Mouse (Mus musculus) gastrocnemius, adult 2 months (tissue): ENCODE measurements around the gene Rps12. TPM values are rescaled to one million over a fixed set of nuclear protein-coding genes. Genes with fewer than 3 reads are reported as not detected.

ENCODE experiments used
- DNase-seq: peaks from one replicate; pipeline ENCODE4 v3.0.0; 2022
- H3K27ac ChIP-seq: fragments of 200-600 bp; 2 replicates; pipeline ENCODE4 v1.8.1; 2022; ENCODE audit warnings: mild to moderate bottlenecking
- H3K4me3 ChIP-seq: fragments of 200-600 bp; 2 replicates; pipeline ENCODE4 v1.8.1; 2022; ENCODE audit warnings: mild to moderate bottlenecking, moderate library complexity
- CTCF ChIP-seq: fragments of 200-600 bp; IDR thresholded peaks from 2 replicates; pipeline ENCODE4 v1.8.1; 2022; ENCODE audit warnings: antibody characterized with exemption, mild to moderate bottlenecking, moderate library complexity
- intact Hi-C: fragments of 180-260 bp; cut with DNase I; formaldehyde crosslinking; loops from one replicate; pipeline ENCODE4 v1.15.1; 2025
- long read RNA-seq, 2 experiments: library from polyadenylated mRNA; stranded (forward); transcript quantifications; one replicate each; pipeline ENCODE4 v2.0.0; 2021
- total RNA-seq, 2 experiments: library from RNA; stranded (reverse); gene quantifications; 2 replicates each; pipeline ENCODE4 v1.2.3; 2021

Gene Rps12
- 100 to 1,000 TPM; 215 to 230 TPM for total RNA-seq
- long read RNA-seq, experiment 1, transcript Rps12-203 (6 exons, 584 nt): major isoform, 7 of 11 reads
- long read RNA-seq, experiment 1, partial matches to known transcripts: 0 of 11 reads
- long read RNA-seq, experiment 1, other reads (novel, unspliced or antisense): 0 of 11 reads
- long read RNA-seq, experiment 2, transcript Rps12-203 (6 exons, 584 nt): major isoform, 14 of 19 reads
- long read RNA-seq, experiment 2, partial matches to known transcripts: 0 of 19 reads
- long read RNA-seq, experiment 2, other reads (novel, unspliced or antisense): 0 of 19 reads

DNA sequence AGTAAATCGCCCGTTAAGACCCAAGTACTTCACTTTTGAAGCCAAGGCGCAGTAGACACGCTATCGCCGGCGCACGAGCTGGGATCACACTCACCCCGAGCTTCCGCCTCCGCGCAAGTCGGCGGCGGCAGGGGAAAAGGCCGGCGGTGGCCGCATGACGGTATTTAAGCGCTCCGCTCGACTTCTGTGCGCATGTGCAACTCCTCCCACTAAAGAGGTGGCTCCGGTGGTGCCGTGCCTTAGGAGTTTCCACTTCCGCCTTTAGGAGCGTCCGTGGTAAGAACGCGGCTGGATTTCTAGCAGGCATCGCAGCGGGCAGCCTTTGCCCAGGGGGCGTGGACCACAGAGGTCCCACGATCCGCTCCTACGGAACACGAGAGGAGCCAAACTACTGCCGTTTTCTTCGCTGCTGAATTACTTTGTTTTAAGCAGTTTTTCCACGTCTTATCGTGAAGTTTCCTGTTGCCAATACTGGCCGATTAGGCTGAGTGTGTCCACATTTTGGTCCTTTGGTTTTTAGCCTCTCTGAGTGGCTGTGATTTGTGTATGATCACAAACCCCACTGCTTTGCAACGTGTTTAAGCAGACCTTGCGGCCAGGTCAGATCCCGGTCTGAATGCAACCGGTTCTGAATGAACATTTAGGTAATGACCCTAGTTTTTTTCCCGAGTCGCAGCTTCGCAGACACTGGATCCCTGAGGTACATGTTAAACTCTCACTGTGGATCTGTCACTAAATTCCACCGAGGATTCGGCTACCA lies at the start of gene Rps12:
Gene Rps12, minus strand, starts transcription at position 214 of the 760 bp plus-strand sequence.
- Histone ChIP-seq H3K27ac (peak within 1 kb of the TSS; percentile 92), H3K4me3 (peak within 1 kb of the TSS; percentile 83)
- TF ChIP-seq CTCF: no peak
- DNase-seq: peak; percentile 99
- intact Hi-C loops: no loop called here

DNA sequence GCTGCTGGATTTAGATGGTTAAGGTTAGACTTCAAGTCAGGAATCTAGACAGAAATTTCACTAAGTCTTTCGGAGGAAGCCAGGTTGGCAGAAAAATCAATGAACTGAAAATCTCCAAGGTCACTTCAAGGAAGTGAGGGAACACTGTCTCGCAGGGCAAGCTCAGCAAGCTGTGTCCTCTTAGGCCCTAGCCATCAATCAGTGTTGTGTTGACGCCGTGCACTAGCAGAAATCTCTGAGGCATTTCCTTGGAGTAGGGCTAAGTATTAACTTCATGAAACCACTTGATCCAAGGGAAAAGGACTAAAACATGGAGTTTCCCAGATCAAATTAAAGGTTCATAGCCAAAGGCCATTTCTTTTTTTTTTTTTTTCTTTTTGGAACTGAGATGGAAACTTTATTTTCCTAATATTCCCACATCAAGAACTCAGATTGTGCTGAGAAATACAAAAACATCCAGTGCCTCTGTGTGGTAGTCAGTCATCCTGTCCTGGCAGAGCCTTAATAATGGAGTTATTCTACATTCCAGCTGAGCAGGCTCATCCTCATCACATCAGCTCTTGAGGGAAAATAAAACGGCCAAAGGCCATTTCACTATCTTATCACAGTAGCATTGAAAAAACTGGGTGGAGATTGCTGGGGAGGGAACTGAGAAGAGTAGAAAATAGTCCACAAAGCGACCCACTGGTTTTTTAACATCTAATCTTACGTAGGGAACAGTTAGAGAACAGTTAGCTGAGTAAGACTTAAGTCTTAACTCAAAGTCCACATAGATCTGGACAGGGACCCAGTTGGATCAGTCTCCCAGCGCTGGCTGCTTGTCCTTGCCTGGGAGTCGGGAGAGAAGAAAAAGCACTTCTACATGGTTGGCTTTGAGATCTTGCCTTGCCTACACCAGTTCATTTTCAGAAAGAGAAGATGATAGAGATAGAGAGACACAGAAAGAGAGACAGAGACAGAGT lies 49.2 kb upstream of the Rps12 start:
- intact Hi-C loops: no loop called here
- DNase-seq: peak; percentile 36
- no peak for TF ChIP-seq CTCF
- Histone ChIP-seq H3K27ac (0 out of 2 replicates have a peak overlapping the region, but pooled peaks have one; percentile 2), H3K4me3 (no peak overlapping the region)

DNA sequence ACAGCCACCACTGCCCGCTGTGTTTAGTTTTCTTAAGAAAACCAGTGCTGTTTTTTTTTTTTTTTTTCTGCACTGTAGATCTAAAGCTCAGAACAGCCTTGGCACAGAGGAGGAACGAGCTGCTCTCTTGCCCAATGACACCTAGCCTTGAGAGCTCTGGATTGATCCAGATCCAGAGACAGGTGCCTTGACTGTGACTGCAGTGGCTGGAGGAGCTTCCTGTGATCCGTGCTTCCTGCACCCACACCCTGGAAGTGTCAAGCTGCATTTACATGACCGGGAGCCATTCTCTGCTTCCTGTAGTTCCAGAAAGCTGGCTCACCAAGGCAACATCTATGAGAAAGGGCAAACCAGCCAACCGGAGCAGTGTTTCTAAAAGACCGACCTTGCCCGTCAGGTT lies 39.4 kb upstream of the Rps12 start:
- no peak for TF ChIP-seq CTCF
- intact Hi-C loops: no loop called here
- H3K4me3 ChIP-seq: no peak overlapping the region
- no peak overlapping the region for H3K27ac ChIP-seq
- no peak for DNase-seq

DNA sequence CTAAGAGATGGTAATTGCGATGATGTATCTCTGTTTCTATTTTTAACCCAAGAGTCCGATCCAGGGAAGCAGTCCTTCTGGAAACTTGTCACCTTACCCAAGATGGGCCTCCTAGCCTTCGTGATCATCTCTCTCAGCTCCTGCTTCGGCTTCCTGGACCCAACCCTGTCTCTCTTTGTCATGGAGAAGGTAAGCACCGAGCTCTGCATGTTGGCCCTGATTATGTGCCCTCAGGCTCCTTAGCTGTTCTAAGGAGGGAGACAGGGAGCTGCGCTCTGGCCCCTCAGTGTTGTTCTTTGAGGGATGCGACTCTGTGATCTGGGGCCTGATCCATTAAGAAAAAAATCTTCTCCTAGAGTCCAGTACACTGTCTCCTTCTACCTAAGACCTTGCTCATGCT lies 29.2 kb upstream of the Rps12 start:
- DNase-seq: no peak
- no peak for TF ChIP-seq CTCF
- intact Hi-C loops: no loop called here
- Histone ChIP-seq H3K4me3 (no peak overlapping the region), H3K27ac (no peak overlapping the region)

DNA sequence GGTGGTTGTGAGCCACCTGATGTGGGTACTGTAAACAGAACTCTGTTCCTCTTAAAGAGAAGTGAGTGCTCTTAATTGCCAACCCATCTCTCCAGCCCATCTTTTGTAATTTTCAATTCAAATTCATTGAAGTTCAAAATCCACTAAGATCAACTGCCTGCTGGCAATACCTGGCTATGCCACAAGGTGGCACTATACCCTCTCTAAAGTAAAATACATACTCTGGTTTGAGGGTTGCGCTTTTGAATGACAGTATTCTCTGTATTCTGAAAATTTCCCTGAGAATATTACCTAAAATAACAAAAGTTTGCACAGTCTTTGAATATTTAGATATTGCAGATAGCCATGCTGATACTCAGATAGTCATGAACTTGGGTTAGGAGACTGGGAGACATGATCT lies 28.1 kb upstream of the Rps12 start:
- TF ChIP-seq CTCF: peak; percentile 99
- Histone ChIP-seq H3K27ac (no peak overlapping the region), H3K4me3 (no peak overlapping the region)
- DNase-seq: peak; percentile 73
- intact Hi-C loops: loop anchor here (2.0 kb wide), 1 partner anchor 266 kb away; no protein-coding TSS in a partner anchor

DNA sequence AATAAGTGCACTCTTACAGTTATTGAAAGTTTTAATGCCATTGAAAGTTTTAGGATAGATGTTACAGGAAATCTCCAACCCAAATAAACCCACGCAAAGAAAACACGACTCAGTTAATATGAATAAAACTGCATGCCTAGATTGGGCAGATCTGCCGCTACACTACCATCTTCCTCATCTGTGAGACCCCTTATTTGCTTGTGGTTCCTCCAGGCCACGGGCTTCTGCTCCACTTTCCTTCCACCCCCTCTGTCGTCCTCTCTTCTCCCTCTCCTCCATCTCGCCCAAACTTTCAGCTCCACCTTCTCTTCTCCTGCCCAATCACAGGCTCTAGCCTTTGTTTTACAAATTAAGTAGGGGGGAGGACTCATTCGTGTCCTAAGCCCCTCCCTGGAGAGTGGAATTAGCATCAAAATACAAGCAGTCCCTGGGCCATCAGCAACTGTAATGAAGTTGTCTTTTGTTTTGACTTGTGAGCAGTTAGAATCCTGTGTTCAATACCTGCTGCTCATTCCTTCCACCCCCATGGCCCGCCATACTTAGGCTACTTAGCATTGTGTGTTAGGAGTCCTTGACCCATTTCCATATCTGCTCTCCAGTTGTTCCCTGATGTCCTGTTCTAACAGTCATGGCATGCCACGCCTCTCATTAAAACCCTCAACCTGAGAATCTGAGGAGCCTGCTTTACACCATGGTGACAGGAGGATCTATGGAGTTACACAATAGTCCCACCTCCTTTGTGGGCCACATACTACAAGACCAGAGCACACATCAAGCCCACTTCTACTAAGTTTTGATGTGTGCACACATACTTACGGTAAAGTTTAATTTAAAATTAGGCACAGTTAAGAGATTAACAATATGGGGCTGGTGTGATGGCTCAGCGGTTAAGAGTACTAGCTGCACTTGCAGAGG lies 26.0 kb upstream of the Rps12 start:
- intact Hi-C loops: loop anchor here (2.0 kb wide), 1 partner anchor 318 kb away; no protein-coding TSS in a partner anchor
- H3K27ac ChIP-seq: no peak overlapping the region
- no peak for DNase-seq
- H3K4me3 ChIP-seq: no peak overlapping the region
- TF ChIP-seq CTCF: no peak

DNA sequence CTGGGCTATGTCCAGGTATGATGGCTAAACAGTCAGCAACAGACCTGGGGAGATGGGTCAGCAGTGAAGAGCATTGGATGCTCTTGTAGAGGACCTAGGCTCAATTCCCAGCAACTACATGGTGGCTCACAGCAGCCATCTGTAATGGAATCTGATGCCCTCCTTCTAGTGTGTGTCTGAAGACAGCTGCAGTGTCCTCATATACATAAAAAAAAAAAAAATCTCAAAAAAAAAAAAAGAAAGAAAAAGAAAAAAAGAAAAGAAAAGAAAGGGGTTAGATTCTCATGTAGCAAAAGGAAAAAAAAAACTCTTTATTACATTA lies 25.3 kb upstream of the Rps12 start:
- Histone ChIP-seq H3K27ac (no peak overlapping the region), H3K4me3 (no peak overlapping the region)
- TF ChIP-seq CTCF: no peak
- intact Hi-C loops: loop anchor here (2.0 kb wide), 1 partner anchor 318 kb away; no protein-coding TSS in a partner anchor
- DNase-seq: no peak

DNA sequence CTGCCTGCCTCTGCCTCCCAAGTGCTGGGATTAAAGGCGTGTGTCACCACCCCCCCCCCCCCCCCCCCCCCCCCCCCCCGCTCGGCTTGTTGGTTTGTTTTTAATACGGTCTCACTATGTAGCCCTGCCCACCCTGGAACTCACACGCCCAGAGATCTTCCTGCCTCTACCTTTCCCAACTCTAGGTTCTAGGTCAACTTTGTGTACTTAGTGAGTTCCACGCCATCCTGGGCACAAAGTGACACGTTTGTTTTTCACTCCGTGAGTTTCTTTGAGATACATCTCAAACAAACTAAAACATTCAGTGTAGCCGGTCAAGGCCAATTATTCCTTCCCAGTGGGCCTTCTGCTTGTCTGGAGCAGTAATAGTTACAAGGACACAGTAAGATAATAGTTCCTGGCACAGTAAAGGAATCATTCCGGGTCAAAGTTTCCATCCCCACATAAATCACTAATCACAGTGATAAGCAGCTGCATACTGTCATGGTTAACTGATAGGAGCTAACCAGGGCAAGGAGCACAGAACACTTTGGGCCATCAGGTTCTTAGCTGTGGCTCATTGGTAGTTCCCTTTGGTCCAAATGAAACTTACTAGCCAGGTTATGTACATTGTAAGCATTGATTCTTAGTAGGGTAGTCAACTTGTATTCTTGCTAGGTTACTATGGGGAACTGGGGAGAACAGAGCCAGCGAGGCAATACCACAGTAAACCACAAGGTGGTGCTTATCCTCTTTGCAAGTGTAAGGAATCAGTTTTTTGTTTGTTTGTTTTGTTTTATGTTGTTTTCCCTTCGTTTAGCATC lies 24.8 kb upstream of the Rps12 start:
- intact Hi-C loops: loop anchor here (2.0 kb wide), 1 partner anchor 319 kb away; no protein-coding TSS in a partner anchor
- Histone ChIP-seq H3K27ac (no peak overlapping the region), H3K4me3 (no peak overlapping the region)
- peak; percentile 94 for TF ChIP-seq CTCF
- DNase-seq: peak; percentile 64

DNA sequence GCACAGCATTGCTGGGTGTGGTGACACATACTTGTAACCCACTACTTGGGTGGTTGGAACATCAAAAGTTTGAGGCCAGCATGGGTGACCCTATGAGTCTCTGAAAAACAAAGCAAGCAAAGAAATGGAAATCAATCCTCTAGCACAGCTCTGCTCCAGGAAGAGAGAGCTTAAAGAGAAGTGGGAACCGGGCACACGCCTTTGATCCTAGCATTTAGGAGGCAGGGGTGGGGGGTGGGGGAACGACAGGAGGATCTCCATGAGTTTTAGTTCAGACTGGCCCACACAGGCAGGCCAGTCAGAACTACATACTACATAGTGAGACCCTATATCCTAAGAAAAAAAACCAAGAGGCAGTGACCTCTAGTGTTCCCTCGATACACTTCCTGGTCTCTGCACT lies 19.1 kb upstream of the Rps12 start:
- TF ChIP-seq CTCF: no peak
- no peak overlapping the region for H3K4me3 ChIP-seq
- no peak overlapping the region for H3K27ac ChIP-seq
- no peak for DNase-seq
- intact Hi-C loops: no loop called here

DNA sequence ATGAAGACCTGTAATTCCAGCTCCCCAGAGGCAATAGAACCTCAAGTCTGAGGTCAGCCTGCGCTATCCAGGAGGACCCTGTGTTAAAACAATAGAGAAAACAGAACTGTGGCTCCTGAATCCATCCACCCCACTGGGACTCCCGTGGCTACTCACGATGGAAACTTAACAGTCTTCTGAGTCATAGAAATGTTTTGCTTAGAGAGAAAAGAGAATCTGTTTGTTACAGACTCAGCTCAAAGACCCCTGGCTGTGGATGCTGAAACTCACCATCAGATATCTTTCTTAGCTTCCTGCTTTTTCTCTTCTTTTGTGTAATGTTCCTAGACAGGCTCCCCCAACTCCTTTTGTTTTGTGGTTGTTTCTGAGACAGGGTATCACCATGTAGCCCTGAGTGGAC lies 17.6 kb upstream of the Rps12 start:
- TF ChIP-seq CTCF: no peak
- no peak overlapping the region for H3K4me3 ChIP-seq
- H3K27ac ChIP-seq: no peak overlapping the region
- DNase-seq: no peak
- intact Hi-C loops: no loop called here

DNA sequence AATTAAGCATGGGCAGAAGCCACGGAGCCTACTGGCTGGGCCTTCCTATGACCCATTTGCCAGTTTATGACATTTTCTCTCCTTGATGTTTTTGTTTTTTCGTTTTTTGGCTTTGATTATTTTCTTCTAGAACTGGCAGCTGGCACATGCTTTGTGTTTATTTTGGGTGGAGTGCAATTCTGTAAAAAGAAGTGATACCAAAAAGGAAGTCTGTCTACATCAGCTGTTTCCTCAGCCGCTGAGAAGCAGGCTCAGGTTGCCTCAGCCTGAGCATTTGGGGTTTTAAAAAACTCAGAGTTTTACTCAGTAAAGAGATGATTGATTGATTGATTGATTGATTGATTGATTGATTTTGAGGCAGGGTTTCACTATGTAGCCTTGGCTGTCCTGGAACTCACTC lies 15.8 kb upstream of the Rps12 start:
- Histone ChIP-seq H3K27ac (no peak overlapping the region; the same call in 1 of the 2 replicates), H3K4me3 (no peak overlapping the region)
- no peak for TF ChIP-seq CTCF
- no peak for DNase-seq
- intact Hi-C loops: no loop called here
